Mouse (Mus musculus) thymus, adult 18-20 months (tissue): Measurements from ENCODE around the gene Aox3.

Experiments used
- DNase-seq, 2 experiments: peaks; one replicate each; pipeline ENCODE4 v3.0.0; 2022; ENCODE audit warnings: mixed read lengths in 2 of 2

Gene Aox3

GRCm38 (mm10) chr1:58110241-58110640 is 2.7 kb upstream of the Aox3 start:
- DNase-seq: no peak

- DNase-seq: no peak
Measured at GRCm38 (mm10) chr1:58111315-58111714, 1.6 kb upstream of the Aox3 start.

GRCm38 (mm10) chr1:58113441-58113840 is 511 bp downstream of the Aox3 start:
- no peak for DNase-seq

GRCm38 (mm10) chr1:58114021-58114560 is 1.2 kb downstream of the Aox3 start:
- no peak for DNase-seq

GRCm38 (mm10) chr1:58114666-58115375 is 1.9 kb downstream of the Aox3 start:
- no peak for DNase-seq

- DNase-seq: no peak
Measured at GRCm38 (mm10) chr1:58118231-58118630, 5.3 kb downstream of the Aox3 start.

GRCm38 (mm10) chr1:58124901-58125300 is 12.0 kb downstream of the Aox3 start:
- no peak for DNase-seq

GRCm38 (mm10) chr1:58137891-58138290 is 25.0 kb downstream of the Aox3 start:
- DNase-seq: no peak

GRCm38 (mm10) chr1:58138986-58139385 is 26.1 kb downstream of the Aox3 start:
- no peak for DNase-seq

- no peak for DNase-seq
Measured at GRCm38 (mm10) chr1:58140607-58141006, 27.7 kb downstream of the Aox3 start.

GRCm38 (mm10) chr1:58144384-58145069 is 31.6 kb downstream of the Aox3 start:
- DNase-seq: no peak

- no peak for DNase-seq
Measured at GRCm38 (mm10) chr1:58146026-58146425, 33.1 kb downstream of the Aox3 start.

GRCm38 (mm10) chr1:58147776-58148175 is 34.8 kb downstream of the Aox3 start:
- no peak for DNase-seq

GRCm38 (mm10) chr1:58152247-58152646 is 39.3 kb downstream of the Aox3 start:
- no peak for DNase-seq

- DNase-seq: peak; percentile 6 to 7
Measured at GRCm38 (mm10) chr1:58156747-58157146, 43.8 kb downstream of the Aox3 start.

GRCm38 (mm10) chr1:58169893-58170292 is 57.0 kb downstream of the Aox3 start:
- DNase-seq: no peak

- no peak for DNase-seq
Measured at GRCm38 (mm10) chr1:58188514-58189175, 75.7 kb downstream of the Aox3 start.

- no peak for DNase-seq
Measured at GRCm38 (mm10) chr1:58194317-58194716, 81.4 kb downstream of the Aox3 start.

GRCm38 (mm10) chr1:58194988-58195387 is 82.1 kb downstream of the Aox3 start:
- no peak for DNase-seq

- DNase-seq: peak; percentile 62 to 63
Measured at GRCm38 (mm10) chr1:58195541-58195940, 82.6 kb downstream of the Aox3 start.

GRCm38 (mm10) chr1:58197023-58197422 is 84.1 kb downstream of the Aox3 start:
- DNase-seq: no peak

GRCm38 (mm10) chr1:58198386-58198785 is 85.5 kb downstream of the Aox3 start:
- no peak for DNase-seq

- no peak for DNase-seq
Measured at GRCm38 (mm10) chr1:58210203-58210602, 97.3 kb downstream of the Aox3 start, which contains the start of gene Aox4. TSS of gene Aox4 (plus strand) at chr1:58210397.

- no peak for DNase-seq
Measured at GRCm38 (mm10) chr1:58212805-58213204, 99.9 kb downstream of the Aox3 start.
